Mouse (Mus musculus): ENCODE measurements around the gene Slc36a3. TPM values are rescaled to one million over a fixed set of nuclear protein-coding genes. Genes with fewer than 3 reads are reported as not detected.
"Not testable (repeated sequence)": the region's sequence is repeated elsewhere in the genome, so short reads cannot be mapped to it uniquely, and the experiment has no call there.

The Slc36a3 gene
- polyA plus RNA-seq, 1 experiment from 2014 or later = not detected

GRCm38 (mm10) chr11:55120821-55121271 is 30.7 kb downstream of the Slc36a3 start:
- DNase-seq (ENCODE audit: low spot score) (no peak), ATAC-seq (replicated peaks; ENCODE audit: low FRiP score) (no peak)
- Histone ChIP-seq H3K27me3 (ENCODE audit: control insufficient read depth, insufficient read depth, low read length) (no peaks in the 10 kb centered on the region), H3K9me3 (ENCODE audit: control insufficient read depth, low read length) (no peaks in the 10 kb centered on the region; the same call in 1 of the 2 replicates), H3K9ac (ENCODE audit: low read length) (no peak overlapping the region), H3K4me1 (replicated peaks; ENCODE audit: control insufficient read depth, insufficient read depth, low read length) (no peaks in the 10 kb centered on the region), H3K36me3 (ENCODE audit: control insufficient read depth, insufficient read depth, low read length) (no peaks in the 10 kb centered on the region), H3K27ac (ENCODE audit: low read depth, low read length) (no peak overlapping the region), H3K4me3 (ENCODE audit: low read depth, low read length) (no peak overlapping the region), H3K4me2 (ENCODE audit: low read depth, low read length, severe bottlenecking) (no peak overlapping the region)
- WGBS = 85% methylated on average over 8 of the region's 8 CpGs

- Histone ChIP-seq H3K27ac (ENCODE audit: low read depth, low read length) (no peak overlapping the region), H3K9me3 (ENCODE audit: control insufficient read depth, low read length) (no peaks in the 10 kb centered on the region; the same call in 1 of the 2 replicates), H3K4me2 (ENCODE audit: low read depth, low read length, severe bottlenecking) (no peak overlapping the region), H3K9ac (ENCODE audit: low read length) (no peak overlapping the region), H3K36me3 (ENCODE audit: control insufficient read depth, insufficient read depth, low read length) (no peaks in the 10 kb centered on the region), H3K27me3 (ENCODE audit: control insufficient read depth, insufficient read depth, low read length) (no peaks in the 10 kb centered on the region), H3K4me1 (replicated peaks; ENCODE audit: control insufficient read depth, insufficient read depth, low read length) (no peaks in the 10 kb centered on the region), H3K4me3 (ENCODE audit: low read depth, low read length) (no peak overlapping the region)
- no peak for ATAC-seq (replicated peaks; ENCODE audit: low FRiP score)
- DNase-seq (ENCODE audit: low spot score) = no peak
These were observed 31.2 kb downstream of the Slc36a3 start for GRCm38 (mm10) chr11:55120279-55120678.

GRCm38 (mm10) chr11:55117031-55117430 is 34.5 kb downstream of the Slc36a3 start:
- Histone ChIP-seq H3K27ac (ENCODE audit: low read depth, low read length) (no peak overlapping the region), H3K9me3 (ENCODE audit: control insufficient read depth, low read length) (no peaks in the 10 kb centered on the region; the same call in 1 of the 2 replicates), H3K4me1 (replicated peaks; ENCODE audit: control insufficient read depth, insufficient read depth, low read length) (no peaks in the 10 kb centered on the region), H3K9ac (ENCODE audit: low read length) (no peak overlapping the region), H3K27me3 (ENCODE audit: control insufficient read depth, insufficient read depth, low read length) (no peaks in the 10 kb centered on the region), H3K4me3 (ENCODE audit: low read depth, low read length) (no peak overlapping the region), H3K4me2 (ENCODE audit: low read depth, low read length, severe bottlenecking) (no peak overlapping the region), H3K36me3 (ENCODE audit: control insufficient read depth, insufficient read depth, low read length) (no peaks in the 10 kb centered on the region)
- DNase-seq (ENCODE audit: low spot score) = no peak
- WGBS = 87% methylated on average over 2 of the region's 2 CpGs
- no peak for ATAC-seq (replicated peaks; ENCODE audit: low FRiP score)

- H3K27ac ChIP-seq (ENCODE audit: low read depth, low read length) = no peak overlapping the region
- WGBS = 89% methylated on average over 3 of the region's 3 CpGs
- no peak for DNase-seq (ENCODE audit: low spot score)
- H3K9me3 ChIP-seq (ENCODE audit: control insufficient read depth, low read length) = no peaks in the 10 kb centered on the region; the same call in 1 of the 2 replicates
- H3K4me1 ChIP-seq (replicated peaks; ENCODE audit: control insufficient read depth, insufficient read depth, low read length) = no peaks in the 10 kb centered on the region
- H3K9ac ChIP-seq (ENCODE audit: low read length) = no peak overlapping the region
- H3K4me2 ChIP-seq (ENCODE audit: low read depth, low read length, severe bottlenecking) = no peak overlapping the region
- ATAC-seq (replicated peaks; ENCODE audit: low FRiP score) = no peak
- no peaks in the 10 kb centered on the region for H3K27me3 ChIP-seq (ENCODE audit: control insufficient read depth, insufficient read depth, low read length)
- no peak overlapping the region for H3K4me3 ChIP-seq (ENCODE audit: low read depth, low read length)
- H3K36me3 ChIP-seq (ENCODE audit: control insufficient read depth, insufficient read depth, low read length) = no peaks in the 10 kb centered on the region
These were observed 35.5 kb downstream of the Slc36a3 start for GRCm38 (mm10) chr11:55116004-55116403.

GRCm38 (mm10) chr11:55114291-55114690 is 37.2 kb downstream of the Slc36a3 start:
- H3K27ac ChIP-seq (ENCODE audit: low read depth, low read length) = no peak overlapping the region
- DNase-seq (ENCODE audit: low spot score) (no peak), ATAC-seq (replicated peaks; ENCODE audit: low FRiP score) (no peak)
- H3K9ac ChIP-seq (ENCODE audit: low read length) = no peak overlapping the region
- no peak overlapping the region for H3K4me2 ChIP-seq (ENCODE audit: low read depth, low read length, severe bottlenecking)
- no peaks in the 10 kb centered on the region for H3K27me3 ChIP-seq (ENCODE audit: control insufficient read depth, insufficient read depth, low read length)
- no peaks in the 10 kb centered on the region for H3K36me3 ChIP-seq (ENCODE audit: control insufficient read depth, insufficient read depth, low read length)
- H3K4me1 ChIP-seq (replicated peaks; ENCODE audit: control insufficient read depth, insufficient read depth, low read length) = no peaks in the 10 kb centered on the region
- no peaks in the 10 kb centered on the region for H3K9me3 ChIP-seq (ENCODE audit: control insufficient read depth, low read length)
- no peak overlapping the region for H3K4me3 ChIP-seq (ENCODE audit: low read depth, low read length)
- 84% methylated on average over 2 of the region's 2 CpGs for WGBS

GRCm38 (mm10) chr11:55113861-55114250 is 37.7 kb downstream of the Slc36a3 start:
- H3K36me3 ChIP-seq (ENCODE audit: control insufficient read depth, insufficient read depth, low read length) = not testable (repeated sequence)

GRCm38 (mm10) chr11:55113209-55113860 is 38.2 kb downstream of the Slc36a3 start:
- H3K36me3 ChIP-seq (ENCODE audit: control insufficient read depth, insufficient read depth, low read length) = no peaks in the 10 kb centered on the region
- no peak overlapping the region for H3K4me2 ChIP-seq (ENCODE audit: low read depth, low read length, severe bottlenecking)
- no peaks in the 10 kb centered on the region for H3K9me3 ChIP-seq (ENCODE audit: control insufficient read depth, low read length)
- no peak overlapping the region for H3K4me3 ChIP-seq (ENCODE audit: low read depth, low read length)
- no peak overlapping the region for H3K27ac ChIP-seq (ENCODE audit: low read depth, low read length)
- no peaks in the 10 kb centered on the region for H3K27me3 ChIP-seq (ENCODE audit: control insufficient read depth, insufficient read depth, low read length)
- H3K9ac ChIP-seq (ENCODE audit: low read length) = no peak overlapping the region
- DNase-seq (ENCODE audit: low spot score) = no peak
- no peak for ATAC-seq (replicated peaks; ENCODE audit: low FRiP score)
- no peaks in the 10 kb centered on the region for H3K4me1 ChIP-seq (replicated peaks; ENCODE audit: control insufficient read depth, insufficient read depth, low read length)
- 72% methylated on average over 7 of the region's 7 CpGs for WGBS

More at GRCm38 (mm10) chr11:55113861-55114250, 37.7 kb downstream of the Slc36a3 start:
- not testable (repeated sequence) for H3K4me3 ChIP-seq (ENCODE audit: low read depth, low read length); H3K4me1 ChIP-seq (replicated peaks; ENCODE audit: control insufficient read depth, insufficient read depth, low read length); DNase-seq (ENCODE audit: low spot score); ATAC-seq (replicated peaks; ENCODE audit: low FRiP score); H3K4me2 ChIP-seq (ENCODE audit: low read depth, low read length, severe bottlenecking); H3K9me3 ChIP-seq (ENCODE audit: control insufficient read depth, low read length); H3K27ac ChIP-seq (ENCODE audit: low read depth, low read length); H3K9ac ChIP-seq (ENCODE audit: low read length); H3K27me3 ChIP-seq (ENCODE audit: control insufficient read depth, insufficient read depth, low read length)
- 49% methylated on average over 4 of the region's 4 CpGs for WGBS

- Histone ChIP-seq H3K9me3 (ENCODE audit: control insufficient read depth, low read length) (no peaks in the 10 kb centered on the region), H3K4me2 (ENCODE audit: low read depth, low read length, severe bottlenecking) (no peak overlapping the region), H3K4me1 (replicated peaks; ENCODE audit: control insufficient read depth, insufficient read depth, low read length) (no peaks in the 10 kb centered on the region), H3K27ac (ENCODE audit: low read depth, low read length) (no peak overlapping the region), H3K36me3 (ENCODE audit: control insufficient read depth, insufficient read depth, low read length) (no peaks in the 10 kb centered on the region), H3K9ac (ENCODE audit: low read length) (no peak overlapping the region), H3K4me3 (ENCODE audit: low read depth, low read length) (no peak overlapping the region), H3K27me3 (ENCODE audit: control insufficient read depth, insufficient read depth, low read length) (no peaks in the 10 kb centered on the region)
- WGBS = 80% methylated on average over 7 of the region's 7 CpGs
- ATAC-seq (replicated peaks; ENCODE audit: low FRiP score) (no peak), DNase-seq (ENCODE audit: low spot score) (no peak)
These were observed 40.8 kb downstream of the Slc36a3 start for GRCm38 (mm10) chr11:55110566-55111169.
